Mouse (Mus musculus): ENCODE measurements around the gene Aurkb. TPM values are rescaled to one million over a fixed set of nuclear protein-coding genes. Genes with fewer than 3 reads are reported as not detected.

The Aurkb gene
- polyA plus RNA-seq, 1 experiment from 2014 or later: 171 TPM

- Histone ChIP-seq H3K27ac (replicated peaks; ENCODE audit: low read depth, low read length) (no peak overlapping the region; the same call in 1 of the 2 replicates), H3K9me3 (ENCODE audit: control insufficient read depth, low read length) (no peaks in the 10 kb centered on the region), H3K9ac (ENCODE audit: low read length) (no peak overlapping the region), H3K27me3 (ENCODE audit: control insufficient read depth, insufficient read depth, low read length) (no peaks in the 10 kb centered on the region), H3K36me3 (ENCODE audit: control insufficient read depth, insufficient read depth, low read length) (no peaks in the 10 kb centered on the region), H3K4me2 (ENCODE audit: low read depth, severe bottlenecking) (peak overlapping the region; percentile 68), H3K4me1 (ENCODE audit: control insufficient read depth, insufficient read depth, low read length) (peaks cover 25% of the 10 kb centered on the region), H3K4me3 (ENCODE audit: low read depth, low read length) (peak overlapping the region; percentile 72)
- ATAC-seq (ENCODE audit: insufficient number of reproducible peaks, low FRiP score, low TSS enrichment, low read depth): no peak
- DNase-seq (ENCODE audit: low spot score): no peak
- WGBS: 51% methylated on average over 9 of the region's 9 CpGs
These were observed 19.0 kb downstream of the Aurkb start for GRCm38 (mm10) chr11:69064259-69065133.

- H3K36me3 ChIP-seq (ENCODE audit: control insufficient read depth, insufficient read depth, low read length): no peaks in the 10 kb centered on the region
- no peak overlapping the region for H3K27ac ChIP-seq (replicated peaks; ENCODE audit: low read depth, low read length)
- ATAC-seq (ENCODE audit: insufficient number of reproducible peaks, low FRiP score, low TSS enrichment, low read depth): no peak
- peaks cover 23% of the 10 kb centered on the region for H3K4me1 ChIP-seq (ENCODE audit: control insufficient read depth, insufficient read depth, low read length)
- 54% methylated on average over 3 of the region's 3 CpGs for WGBS
- H3K4me3 ChIP-seq (ENCODE audit: low read depth, low read length): peak overlapping the region; percentile 35; the same call in 1 of the 2 replicates
- H3K4me2 ChIP-seq (ENCODE audit: low read depth, severe bottlenecking): no peak overlapping the region
- DNase-seq (ENCODE audit: low spot score): no peak
- no peaks in the 10 kb centered on the region for H3K9me3 ChIP-seq (ENCODE audit: control insufficient read depth, low read length)
- H3K9ac ChIP-seq (ENCODE audit: low read length): no peak overlapping the region
- no peaks in the 10 kb centered on the region for H3K27me3 ChIP-seq (ENCODE audit: control insufficient read depth, insufficient read depth, low read length)
These were observed 20.0 kb downstream of the Aurkb start for GRCm38 (mm10) chr11:69065394-69065925.

GRCm38 (mm10) chr11:69066163-69066861 is 20.9 kb downstream of the Aurkb start:
- DNase-seq (ENCODE audit: low spot score) (peak; percentile 39), ATAC-seq (ENCODE audit: insufficient number of reproducible peaks, low FRiP score, low TSS enrichment, low read depth) (no peak)
- H3K36me3 ChIP-seq (ENCODE audit: control insufficient read depth, insufficient read depth, low read length): no peaks in the 10 kb centered on the region
- peaks cover 19% of the 10 kb centered on the region for H3K4me1 ChIP-seq (ENCODE audit: control insufficient read depth, insufficient read depth, low read length)
- H3K27ac ChIP-seq (replicated peaks; ENCODE audit: low read depth, low read length): no peak overlapping the region
- no peaks in the 10 kb centered on the region for H3K9me3 ChIP-seq (ENCODE audit: control insufficient read depth, low read length)
- no peaks in the 10 kb centered on the region for H3K27me3 ChIP-seq (ENCODE audit: control insufficient read depth, insufficient read depth, low read length)
- H3K4me3 ChIP-seq (ENCODE audit: low read depth, low read length): peak overlapping the region; percentile 35
- H3K9ac ChIP-seq (ENCODE audit: low read length): peak overlapping the region; percentile 45
- peak overlapping the region; percentile 86 for H3K4me2 ChIP-seq (ENCODE audit: low read depth, severe bottlenecking)
- 1% methylated on average over 29 of the region's 29 CpGs for WGBS

GRCm38 (mm10) chr11:69066956-69067355 is 21.5 kb downstream of the Aurkb start:
- DNase-seq (ENCODE audit: low spot score) (peak; percentile 94), ATAC-seq (ENCODE audit: insufficient number of reproducible peaks, low FRiP score, low TSS enrichment, low read depth) (no peak)
- H3K36me3 ChIP-seq (ENCODE audit: control insufficient read depth, insufficient read depth, low read length): no peaks in the 10 kb centered on the region
- H3K4me3 ChIP-seq (ENCODE audit: low read depth, low read length): peak overlapping the region; percentile 35
- H3K27me3 ChIP-seq (ENCODE audit: control insufficient read depth, insufficient read depth, low read length): no peaks in the 10 kb centered on the region
- H3K9me3 ChIP-seq (ENCODE audit: control insufficient read depth, low read length): no peaks in the 10 kb centered on the region
- 8% methylated on average over 8 of the region's 8 CpGs for WGBS
- no peak overlapping the region for H3K9ac ChIP-seq (ENCODE audit: low read length)
- H3K4me2 ChIP-seq (ENCODE audit: low read depth, severe bottlenecking): peak overlapping the region; percentile 86
- H3K4me1 ChIP-seq (ENCODE audit: control insufficient read depth, insufficient read depth, low read length): peaks cover 20% of the 10 kb centered on the region
- no peak overlapping the region for H3K27ac ChIP-seq (replicated peaks; ENCODE audit: low read depth, low read length)

GRCm38 (mm10) chr11:69067601-69068000 is 22.2 kb downstream of the Aurkb start:
- no peak overlapping the region for H3K4me3 ChIP-seq (ENCODE audit: low read depth, low read length)
- H3K36me3 ChIP-seq (ENCODE audit: control insufficient read depth, insufficient read depth, low read length): no peaks in the 10 kb centered on the region
- H3K4me2 ChIP-seq (ENCODE audit: low read depth, severe bottlenecking): no peak overlapping the region; the same call in 1 of the 2 replicates
- H3K4me1 ChIP-seq (ENCODE audit: control insufficient read depth, insufficient read depth, low read length): peaks cover 20% of the 10 kb centered on the region
- no peak for DNase-seq (ENCODE audit: low spot score)
- H3K9ac ChIP-seq (ENCODE audit: low read length): no peak overlapping the region
- H3K27ac ChIP-seq (replicated peaks; ENCODE audit: low read depth, low read length): no peak overlapping the region
- no peaks in the 10 kb centered on the region for H3K9me3 ChIP-seq (ENCODE audit: control insufficient read depth, low read length)
- no peaks in the 10 kb centered on the region for H3K27me3 ChIP-seq (ENCODE audit: control insufficient read depth, insufficient read depth, low read length)
- ATAC-seq (ENCODE audit: insufficient number of reproducible peaks, low FRiP score, low TSS enrichment, low read depth): no peak
- 62% methylated on average over 6 of the region's 6 CpGs for WGBS

DNA sequence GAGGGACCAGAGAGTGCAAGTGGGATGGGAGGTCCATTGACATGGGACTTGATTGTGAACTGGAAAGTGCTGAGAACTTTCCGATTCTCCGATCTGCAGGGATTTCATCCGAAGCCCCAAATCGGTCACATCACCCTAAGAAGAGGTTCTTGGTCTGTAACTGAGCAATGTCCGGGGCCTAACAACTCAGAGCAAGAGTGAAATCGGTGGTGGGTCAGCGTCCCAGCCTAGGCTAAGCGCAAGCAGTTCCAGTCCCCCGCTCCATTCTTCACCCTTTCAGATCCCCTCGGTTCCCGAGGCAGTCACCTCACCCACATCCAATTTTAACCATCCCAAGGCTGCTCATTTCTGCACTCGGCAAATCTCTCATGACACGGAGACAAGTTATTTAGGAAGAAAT is 24.6 kb downstream of the Aurkb start:
- H3K9me3 ChIP-seq (ENCODE audit: control insufficient read depth, low read length): no peaks in the 10 kb centered on the region
- no peaks in the 10 kb centered on the region for H3K27me3 ChIP-seq (ENCODE audit: control insufficient read depth, insufficient read depth, low read length)
- H3K27ac ChIP-seq (replicated peaks; ENCODE audit: low read depth, low read length): peak overlapping the region; percentile 53; the same call in 1 of the 2 replicates
- no peak for DNase-seq (ENCODE audit: low spot score)
- ATAC-seq (ENCODE audit: insufficient number of reproducible peaks, low FRiP score, low TSS enrichment, low read depth): no peak
- H3K4me1 ChIP-seq (ENCODE audit: control insufficient read depth, insufficient read depth, low read length): peaks cover 13% of the 10 kb centered on the region
- WGBS: under 1% methylated on average over 13 of the region's 13 CpGs
- peak overlapping the region; percentile 80 for H3K9ac ChIP-seq (ENCODE audit: low read length)
- peak overlapping the region; percentile 50 for H3K4me3 ChIP-seq (ENCODE audit: low read depth, low read length)
- H3K36me3 ChIP-seq (ENCODE audit: control insufficient read depth, insufficient read depth, low read length): no peaks in the 10 kb centered on the region
- H3K4me2 ChIP-seq (ENCODE audit: low read depth, severe bottlenecking): peak overlapping the region; percentile 74

DNA sequence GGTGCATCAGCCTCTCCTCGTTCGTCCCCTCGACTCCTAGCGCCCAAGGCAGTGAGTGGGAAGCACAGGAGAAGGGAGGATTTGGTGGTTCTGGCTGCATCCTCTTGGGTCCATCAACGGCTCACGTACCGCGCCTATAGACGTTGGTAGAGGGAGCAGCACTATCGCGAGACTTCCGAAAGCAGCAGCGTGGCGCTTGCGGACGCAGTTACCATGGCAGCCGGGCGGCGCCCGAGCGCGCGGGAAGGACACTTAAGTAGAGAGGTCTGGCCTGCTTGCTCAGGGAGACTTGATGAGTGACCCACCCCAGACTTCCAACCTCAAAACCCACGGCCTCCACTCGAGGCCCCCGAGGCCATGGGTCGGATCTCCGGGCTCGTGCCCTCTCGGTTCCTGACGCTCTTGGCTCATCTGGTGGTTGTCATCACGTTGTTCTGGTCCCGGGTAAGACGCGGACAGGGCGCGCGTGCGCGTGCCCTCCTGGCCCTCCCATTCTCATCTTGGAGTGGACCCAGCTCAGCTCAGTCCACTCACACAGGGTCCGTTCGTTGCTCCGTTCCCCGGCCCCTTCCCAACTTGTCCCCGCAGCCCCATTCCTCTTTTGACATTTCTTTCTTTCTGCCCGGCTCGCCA is 25.3 kb downstream of the Aurkb start, which contains the start of gene Tmem107:
Gene Tmem107, plus strand, starts transcription at position 217 of the 633 bp plus-strand sequence.
- peak within 1 kb of the TSS; percentile 53; the same call in 1 of the 2 replicates for H3K27ac ChIP-seq (replicated peaks; ENCODE audit: low read depth, low read length)
- H3K27me3 ChIP-seq (ENCODE audit: control insufficient read depth, insufficient read depth, low read length): no peaks in the 10 kb centered on the region
- peak within 1 kb of the TSS; percentile 50 for H3K4me3 ChIP-seq (ENCODE audit: low read depth, low read length)
- ATAC-seq (ENCODE audit: insufficient number of reproducible peaks, low FRiP score, low TSS enrichment, low read depth) (peak; percentile 83), DNase-seq (ENCODE audit: low spot score) (peak; percentile 95)
- H3K36me3 ChIP-seq (ENCODE audit: control insufficient read depth, insufficient read depth, low read length): no peaks in the 10 kb centered on the region
- H3K4me1 ChIP-seq (ENCODE audit: control insufficient read depth, insufficient read depth, low read length): peaks cover 13% of the 10 kb centered on the region
- no peaks in the 10 kb centered on the region for H3K9me3 ChIP-seq (ENCODE audit: control insufficient read depth, low read length)
- WGBS: under 1% methylated on average over 47 of the region's 47 CpGs
- H3K4me2 ChIP-seq (ENCODE audit: low read depth, severe bottlenecking): peak within 1 kb of the TSS; percentile 74
- peak within 1 kb of the TSS; percentile 80 for H3K9ac ChIP-seq (ENCODE audit: low read length)

DNA sequence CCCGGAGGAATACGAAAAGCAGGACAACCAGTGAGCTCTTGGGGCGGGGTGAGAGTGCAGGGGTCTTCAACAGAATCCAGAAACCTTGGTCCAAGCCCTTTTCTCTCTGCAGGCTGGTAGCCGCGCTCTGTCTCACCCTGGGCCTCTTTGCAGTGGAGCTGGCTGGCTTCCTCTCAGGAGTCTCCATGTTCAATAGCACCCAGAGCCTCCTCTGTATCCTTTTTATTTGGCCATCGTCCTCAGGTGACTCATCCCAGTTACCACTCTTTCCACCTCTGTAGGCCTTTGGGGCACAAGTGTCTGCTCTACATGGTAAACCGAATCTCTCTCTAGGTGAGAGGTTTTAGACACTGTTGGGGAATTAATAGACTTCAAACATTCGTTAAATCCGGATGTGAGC is 25.8 kb downstream of the Aurkb start:
- H3K4me3 ChIP-seq (ENCODE audit: low read depth, low read length): peak overlapping the region; percentile 50
- DNase-seq (ENCODE audit: low spot score): peak; percentile 37
- 23% methylated on average over 9 of the region's 9 CpGs for WGBS
- H3K9me3 ChIP-seq (ENCODE audit: control insufficient read depth, low read length): no peaks in the 10 kb centered on the region
- peak overlapping the region; percentile 80 for H3K9ac ChIP-seq (ENCODE audit: low read length)
- H3K4me1 ChIP-seq (ENCODE audit: control insufficient read depth, insufficient read depth, low read length): peaks cover 10% of the 10 kb centered on the region; the same call in 1 of the 2 replicates
- peak overlapping the region; percentile 74 for H3K4me2 ChIP-seq (ENCODE audit: low read depth, severe bottlenecking)
- H3K36me3 ChIP-seq (ENCODE audit: control insufficient read depth, insufficient read depth, low read length): no peaks in the 10 kb centered on the region
- no peaks in the 10 kb centered on the region for H3K27me3 ChIP-seq (ENCODE audit: control insufficient read depth, insufficient read depth, low read length)
- no peak for ATAC-seq (ENCODE audit: insufficient number of reproducible peaks, low FRiP score, low TSS enrichment, low read depth)
- H3K27ac ChIP-seq (replicated peaks; ENCODE audit: low read depth, low read length): peak overlapping the region; percentile 36; the same call in 1 of the 2 replicates
